Mouse (Mus musculus) cerebellum, adult 2 months (tissue): ENCODE measurements around the gene C130050O18Rik.

Experiments
- CTCF ChIP-seq: fragments of 200-500 bp; IDR thresholded peaks from 2 replicates; pipeline ENCODE4 v1.5.1; 2011; ENCODE audit warnings: low read depth, mild to moderate bottlenecking, control low read depth, low read length, moderate library complexity, borderline replicate concordance; ENCODE audit not compliant: insufficient read depth
- POLR2A ChIP-seq: fragments of 200-500 bp; IDR thresholded peaks from 2 replicates; pipeline ENCODE4 v1.6.1; 2011; ENCODE audit warnings: low read length, control low read depth, borderline replicate concordance; ENCODE audit not compliant: insufficient read depth

GRCm38 (mm10) chr5:139434940-139435339 is 29.9 kb downstream of the C130050O18Rik start:
- no peak for TF ChIP-seq CTCF
- no peak for TF ChIP-seq POLR2A
